Mouse (Mus musculus) liver, adult 2 months (tissue): ENCODE results near the gene Mtln.

Experiments used
- CTCF ChIP-seq: fragments of 200-500 bp; IDR thresholded peaks from 2 replicates; pipeline ENCODE4 v1.5.1; 2011; ENCODE audit warnings: low read depth, low read length, control low read depth
- POLR2A ChIP-seq: fragments of 200-500 bp; IDR thresholded peaks from 2 replicates; pipeline ENCODE4 v1.6.1; 2011; ENCODE audit warnings: low read length, control low read depth; ENCODE audit not compliant: insufficient read depth; ENCODE audit errors: extremely low read depth

DNA sequence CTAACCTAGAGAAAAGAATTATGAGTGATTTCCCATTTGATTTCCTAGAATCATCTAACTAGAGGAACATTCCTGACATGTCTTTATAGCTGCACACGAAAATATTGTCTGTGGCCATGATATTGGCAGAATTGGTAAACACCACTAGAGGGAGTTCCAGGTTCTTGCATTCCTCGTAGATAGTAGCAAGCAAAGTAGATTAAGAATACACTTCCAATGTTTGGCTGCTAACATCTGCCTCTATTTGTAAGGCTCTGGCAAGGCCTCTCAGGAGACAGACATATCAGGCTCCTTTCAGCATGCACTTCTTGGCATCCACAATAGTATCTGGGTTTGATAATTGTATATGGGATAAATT is 40.5 kb upstream of the Mtln start:
- no peak for TF ChIP-seq POLR2A
- no peak for TF ChIP-seq CTCF
